Mouse (Mus musculus): Measurements from ENCODE around the gene Slc1a4.

Slc1a4 gene

GRCm38 (mm10) chr11:20253088-20253487, 79.4 kb downstream of the Slc1a4 start:
- no peak for DNase-seq (ENCODE audit: low read depth, low spot score)

Measured in CD4-positive, CD25-positive, alpha-beta regulatory T cell, adult 2 months (primary cell).